Mouse (Mus musculus): ENCODE measurements around the gene Ntrk2. TPM values are rescaled to one million over a fixed set of nuclear protein-coding genes. Genes with fewer than 3 reads are reported as not detected.

The Ntrk2 gene
- total RNA-seq (2012; rRNA removed), result under 0.01 TPM in 1 of 2 replicates, not detected in the other
- polyA plus RNA-seq (2012; ENCODE audit: insufficient read depth in 1 of 2, insufficient read length in 2 of 2, low read depth in 1 of 2, low replicate concordance in 2 of 2, missing spikeins in 1 of 2), result not detected

DNA sequence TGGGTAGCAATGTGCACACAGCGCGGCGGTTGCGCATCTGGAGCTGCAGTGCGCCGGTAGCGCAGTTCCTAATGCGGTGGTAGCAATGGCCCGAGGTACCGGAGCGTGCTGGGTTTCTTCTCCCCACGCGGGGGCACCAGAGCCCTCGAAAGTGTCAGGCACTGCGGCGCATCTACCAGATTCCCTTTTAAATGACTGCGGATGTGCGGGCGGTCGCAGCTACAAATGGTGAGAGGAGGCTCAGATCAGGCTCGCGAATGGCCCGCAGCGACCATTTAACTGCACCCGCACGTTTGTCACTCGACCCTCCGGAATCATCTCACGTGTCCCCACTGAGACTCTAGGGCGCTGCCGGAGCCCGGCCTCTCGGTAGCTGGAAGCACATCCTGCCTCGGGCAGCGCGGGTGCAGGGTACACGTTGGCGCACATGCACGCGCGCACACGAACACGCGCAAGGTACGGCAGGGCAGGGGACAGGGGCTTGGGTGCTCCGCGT is at the start of gene Ntrk2:
Gene Ntrk2, plus strand, starts transcription at position 173 of the 496 bp plus-strand sequence.
- Histone ChIP-seq H3K9me3 (replicated peaks; ENCODE audit: insufficient read depth, low read length) (no peaks in the 10 kb centered on the region), H3K4me3 (ENCODE audit: control insufficient read depth in 1 of 2, insufficient read depth in 1 of 2, low read depth in 2 of 2, low read length in 2 of 2) (no peak within 1 kb of the TSS), H3K27me3 (ENCODE audit: control insufficient read depth in 1 of 2, insufficient read depth in 2 of 2, low read length in 2 of 2) (no peaks in the 10 kb centered on the region), H3K9ac (ENCODE audit: control insufficient read depth, low read depth, low read length, poor library complexity, severe bottlenecking) (no peak within 1 kb of the TSS), H3K36me3 (ENCODE audit: control insufficient read depth in 1 of 2, insufficient read depth in 2 of 2, low read length in 2 of 2) (no peaks in the 10 kb centered on the region), H3K27ac (ENCODE audit: control insufficient read depth, low read depth, low read length) (no peak within 1 kb of the TSS), H3K79me2 (ENCODE audit: control insufficient read depth, insufficient read depth, low read length, poor library complexity) (no peaks in the 10 kb centered on the region), H3K4me1 (ENCODE audit: control insufficient read depth in 1 of 2, insufficient read depth in 2 of 2, low read length in 2 of 2) (no peaks in the 10 kb centered on the region)
- no peak for DNase-seq (ENCODE audit: low read depth, low spot score)
- TF ChIP-seq MYB (IDR thresholded peaks at IDR 0.05; ENCODE audit: low read depth, low read length), result no peak
- no peak for TF ChIP-seq RAD21 (IDR thresholded peaks at IDR 0.05; ENCODE audit: low read depth, low read length)
- TF ChIP-seq MAX (IDR thresholded peaks at IDR 0.05; ENCODE audit: low read length), result no peak
- no peak for TF ChIP-seq E2F4 (IDR thresholded peaks at IDR 0.05; ENCODE audit: borderline replicate concordance, low read depth, low read length)
- TF ChIP-seq MYC (IDR thresholded peaks at IDR 0.05; ENCODE audit: low read depth, low read length), result no peak
- no peak for TF ChIP-seq CTCF (IDR thresholded peaks at IDR 0.05 in 2 of 3, conservative IDR thresholded peaks at IDR 0.05 in 1 of 3; ENCODE audit: control insufficient read depth in 1 of 3, insufficient read depth in 1 of 3, low read depth in 2 of 3, low read length in 3 of 3, poor library complexity in 1 of 3, severe bottlenecking in 1 of 3)
- no peak for TF ChIP-seq MEF2A (IDR thresholded peaks at IDR 0.05; ENCODE audit: extremely low read depth, insufficient replicate concordance, low read depth, low read length, poor library complexity, severe bottlenecking)
- TF ChIP-seq TBP (IDR thresholded peaks at IDR 0.05; ENCODE audit: low read depth, low read length), result no peak
- no peak for TF ChIP-seq EP300 (IDR thresholded peaks at IDR 0.05; ENCODE audit: low read depth in 1 of 2, low read length in 2 of 2)
- no peak for TF ChIP-seq ETS1 (IDR thresholded peaks at IDR 0.05; ENCODE audit: low read depth, low read length)
- TF ChIP-seq USF2 (IDR thresholded peaks at IDR 0.05; ENCODE audit: borderline replicate concordance in 1 of 2, insufficient read depth in 1 of 2, low read depth in 1 of 2, low read length in 2 of 2), result no peak
- TF ChIP-seq POLR2AphosphoS5 (IDR thresholded peaks at IDR 0.05; ENCODE audit: borderline replicate concordance, low read depth, low read length), result no peak
- TF ChIP-seq CHD2 (IDR thresholded peaks at IDR 0.05; ENCODE audit: low read length), result no peak
- no peak for TF ChIP-seq POLR2A (IDR thresholded peaks at IDR 0.05; ENCODE audit: control insufficient read depth in 1 of 2, insufficient read depth in 1 of 2, low read depth in 1 of 2, low read length in 2 of 2, poor library complexity in 1 of 2)
- no peak for TF ChIP-seq ZMIZ1 (IDR thresholded peaks at IDR 0.05; ENCODE audit: low read depth, low read length)
- no peak for TF ChIP-seq NRF1 (IDR thresholded peaks at IDR 0.05; ENCODE audit: insufficient read depth, low read depth, low read length, poor library complexity, severe bottlenecking)
- no peak for TF ChIP-seq MXI1 (IDR thresholded peaks at IDR 0.05; ENCODE audit: low read depth, low read length)
- TF ChIP-seq MAFK (IDR thresholded peaks at IDR 0.05; ENCODE audit: borderline replicate concordance, low read depth, low read length), result no peak
- no peak for TF ChIP-seq RCOR1 (IDR thresholded peaks at IDR 0.05; ENCODE audit: low read depth, low read length)
